11 mouse cellular contexts compared by ENCODE assay signal in genomic region chr10:43424545-43424944, GRCm38 (mm10). TPM values are rescaled to one million over a fixed set of nuclear protein-coding genes. Genes with fewer than 3 reads are reported as not detected.
A peak's percentile ranks its signal among the peaks of the same experiment; 100 is the strongest.
DNase-seq lines count a peak whose midpoint lies in the region; ATAC-seq and TF ChIP-seq lines count a peak whose summit lies in the region.
"Had no signal": no experiment of that assay in that cellular context is flagged by ENCODE, and none has a peak within 500 bp of the region (broad histone marks: within the 10 kb centered on the region; RNA-seq: fewer than 3 reads in every experiment).

No protein-coding gene starts in this region.

- H3K36me3 ChIP-seq in stomach, embryonic 16.5 days (ENCODE audit: control insufficient read depth, insufficient read depth, low read length) = no peaks in the 10 kb centered on the region
- H3K36me3 ChIP-seq in stomach, postnatal 0 days (ENCODE audit: control insufficient read depth, insufficient read depth, low read length) = no peaks in the 10 kb centered on the region
- no peaks in the 10 kb centered on the region for H3K36me3 ChIP-seq in heart, embryonic 16.5 days (ENCODE audit: control insufficient read depth, insufficient read depth)
- H3K36me3 ChIP-seq in liver, embryonic 16.5 days (ENCODE audit: control insufficient read depth, insufficient read depth) = no peaks in the 10 kb centered on the region
- H3K36me3 ChIP-seq in midbrain, embryonic 13.5 days = no peaks in the 10 kb centered on the region
- H3K36me3 ChIP-seq: forebrain, embryonic 12.5 days had no signal

- no peak for DNase-seq in stomach, postnatal 0 days (ENCODE audit: low spot score)
- DNase-seq in frontal cortex, postnatal 36 days (ENCODE audit: low spot score in 2 of 2) = no peak
- DNase-seq: kidney, adult 18-20 months; left cerebral cortex, postnatal 4 days; thymus, postnatal 36 days had no signal

- H3K27me3 ChIP-seq in stomach, embryonic 16.5 days (ENCODE audit: control insufficient read depth, insufficient read depth, low read length) = no peaks in the 10 kb centered on the region
- H3K27me3 ChIP-seq in stomach, postnatal 0 days (ENCODE audit: control insufficient read depth, insufficient read depth, low read length) = no peaks in the 10 kb centered on the region
- no peaks in the 10 kb centered on the region for H3K27me3 ChIP-seq in heart, embryonic 16.5 days (ENCODE audit: control insufficient read depth, insufficient read depth, low read length)
- H3K27me3 ChIP-seq in liver, embryonic 16.5 days (ENCODE audit: control insufficient read depth, insufficient read depth, low read depth, low read length) = no peaks in the 10 kb centered on the region
- H3K27me3 ChIP-seq in midbrain, embryonic 13.5 days = no peaks in the 10 kb centered on the region
- H3K27me3 ChIP-seq: forebrain, embryonic 12.5 days had no signal

- no peak overlapping the region for H3K9ac ChIP-seq in stomach, embryonic 16.5 days (ENCODE audit: low read length)
- no peak overlapping the region for H3K9ac ChIP-seq in stomach, postnatal 0 days (ENCODE audit: low read length)
- no peak overlapping the region for H3K9ac ChIP-seq in heart, embryonic 16.5 days (ENCODE audit: low read length)
- no peak overlapping the region for H3K9ac ChIP-seq in liver, embryonic 16.5 days (ENCODE audit: low read depth, low read length)
- H3K9ac ChIP-seq in midbrain, embryonic 13.5 days (replicated peaks) = no peak overlapping the region
- H3K9ac ChIP-seq: forebrain, embryonic 12.5 days had no signal

- ATAC-seq in stomach, embryonic 16.5 days (ENCODE audit: insufficient read depth, low FRiP score) = 0 out of 2 replicates have a peak, but pooled peaks have one; percentile 44
- no peak for ATAC-seq in stomach, postnatal 0 days (ENCODE audit: low FRiP score, low TSS enrichment)
- ATAC-seq in heart, embryonic 16.5 days (replicated peaks; ENCODE audit: extremely low read depth, insufficient read depth, low FRiP score) = peak; percentile 73
- peak; percentile 61 for ATAC-seq in liver, embryonic 16.5 days (ENCODE audit: low read depth)
- no peak for ATAC-seq in inflammation-experienced regulatory T-cells, adult 6 months
- no peak for ATAC-seq in midbrain, embryonic 13.5 days

- H3K4me3 ChIP-seq in stomach, embryonic 16.5 days (replicated peaks; ENCODE audit: low read length) = no peak overlapping the region
- no peak overlapping the region for H3K4me3 ChIP-seq in stomach, postnatal 0 days (ENCODE audit: low read depth, low read length)
- H3K4me3 ChIP-seq in heart, embryonic 16.5 days (ENCODE audit: low read length) = no peak overlapping the region
- no peak overlapping the region for H3K4me3 ChIP-seq in liver, embryonic 16.5 days (ENCODE audit: low read depth, low read length)
- H3K4me3 ChIP-seq in midbrain, embryonic 13.5 days (replicated peaks) = no peak overlapping the region
- H3K4me3 ChIP-seq: forebrain, embryonic 12.5 days had no signal

- 63% methylated on average over 5 of the region's 5 CpGs for WGBS in stomach, embryonic 16.5 days
- 72% methylated on average over 5 of the region's 5 CpGs for WGBS in stomach, postnatal 0 days
- WGBS in heart, embryonic 16.5 days = 38% methylated on average over 5 of the region's 5 CpGs
- WGBS in liver, embryonic 16.5 days (ENCODE audit: insufficient replicate concordance) = 28% methylated on average over 5 of the region's 5 CpGs
- 95% methylated on average over 5 of the region's 5 CpGs for WGBS in midbrain, embryonic 13.5 days

- no peaks in the 10 kb centered on the region for H3K9me3 ChIP-seq in stomach, embryonic 16.5 days (replicated peaks; ENCODE audit: control insufficient read depth, low read length)
- no peaks in the 10 kb centered on the region for H3K9me3 ChIP-seq in stomach, postnatal 0 days (ENCODE audit: control insufficient read depth, low read length)
- no peaks in the 10 kb centered on the region for H3K9me3 ChIP-seq in heart, embryonic 16.5 days (replicated peaks; ENCODE audit: control insufficient read depth, low read length)
- H3K9me3 ChIP-seq in liver, embryonic 16.5 days (replicated peaks; ENCODE audit: control insufficient read depth, low read length) = no peaks in the 10 kb centered on the region
- no peaks in the 10 kb centered on the region for H3K9me3 ChIP-seq in midbrain, embryonic 13.5 days
- H3K9me3 ChIP-seq: forebrain, embryonic 12.5 days had no signal

- H3K4me1 ChIP-seq in stomach, embryonic 16.5 days (ENCODE audit: control insufficient read depth, insufficient read depth, low read length) = no peaks in the 10 kb centered on the region
- H3K4me1 ChIP-seq in stomach, postnatal 0 days (replicated peaks; ENCODE audit: control insufficient read depth, insufficient read depth) = no peaks in the 10 kb centered on the region
- peaks cover 10% of the 10 kb centered on the region for H3K4me1 ChIP-seq in heart, embryonic 16.5 days (ENCODE audit: control insufficient read depth, insufficient read depth, low read length)
- H3K4me1 ChIP-seq in liver, embryonic 16.5 days (ENCODE audit: control insufficient read depth, low read depth, low read length) = no peaks in the 10 kb centered on the region
- H3K4me1 ChIP-seq in midbrain, embryonic 13.5 days (replicated peaks) = peaks cover 15% of the 10 kb centered on the region

- no peak overlapping the region for H3K27ac ChIP-seq in stomach, embryonic 16.5 days (ENCODE audit: low read length)
- no peak overlapping the region for H3K27ac ChIP-seq in stomach, postnatal 0 days (replicated peaks)
- H3K27ac ChIP-seq in heart, embryonic 16.5 days (ENCODE audit: low read length) = 0 out of 2 replicates have a peak overlapping the region, but pooled peaks have one; percentile 44
- H3K27ac ChIP-seq in liver, embryonic 16.5 days (ENCODE audit: low read length) = no peak overlapping the region
- no peak overlapping the region for H3K27ac ChIP-seq in midbrain, embryonic 13.5 days
- H3K27ac ChIP-seq: forebrain, embryonic 12.5 days had no signal

- TF ChIP-seq EP300 in stomach, postnatal 0 days (optimal IDR thresholded peaks at IDR 0.05) = no peak

- H3K4me2 ChIP-seq in stomach, embryonic 16.5 days (ENCODE audit: low read depth, low read length) = no peak overlapping the region
- no peak overlapping the region for H3K4me2 ChIP-seq in stomach, postnatal 0 days (replicated peaks; ENCODE audit: low read depth)
- H3K4me2 ChIP-seq in heart, embryonic 16.5 days (ENCODE audit: low read depth, low read length) = no peak overlapping the region
- H3K4me2 ChIP-seq in liver, embryonic 16.5 days (ENCODE audit: low read depth, low read length) = no peak overlapping the region
- no peak overlapping the region for H3K4me2 ChIP-seq in midbrain, embryonic 13.5 days (replicated peaks)
- H3K4me2 ChIP-seq: forebrain, embryonic 12.5 days had no signal

- no peak for TF ChIP-seq CTCF in stomach, postnatal 0 days (IDR thresholded peaks at IDR 0.05; ENCODE audit: low read depth)

RNA-seq across cellular contexts. Expression of gene Bend3, which starts 54.1 kb away (rescaled TPM):
- polyA plus RNA-seq in stomach, embryonic 16.5 days (2015; fragmentation: Nextera tagmentation; extraction: Ambion mirVana) = 1.8 and 2.5 TPM in 2 replicates
- 0.61 and 0.97 TPM in 2 replicates for polyA plus RNA-seq in stomach, postnatal 0 days (2015; fragmentation: Nextera tagmentation; extraction: Ambion mirVana)
- polyA plus RNA-seq in heart, embryonic 16.5 days (2015; fragmentation: Nextera tagmentation; extraction: Ambion mirVana) = 2.3 and 3.0 TPM in 2 replicates
- polyA plus RNA-seq in liver, embryonic 16.5 days (2015; fragmentation: Nextera tagmentation; extraction: Ambion mirVana) = 0.60 and 0.96 TPM in 2 replicates
- 1 to 10 TPM in 1 of 3 experiments, under 1 TPM in 2; 0.85 to 1.2 (median 0.87) TPM for polyA plus RNA-seq in inflammation-experienced regulatory T-cells, adult 6 months (2017; shearing (Covaris generic))
- polyA plus RNA-seq in midbrain, embryonic 13.5 days (2015; fragmentation: Nextera tagmentation; extraction: Ambion mirVana) = 4.2 TPM in 2 replicates

Comparison
In these comparisons a context has a peak if more than half of its experiments do, and no peak if none do; other contexts are left out.
1. ATAC-seq: peak in stomach, embryonic 16.5 days (single experiment), heart, embryonic 16.5 days (single experiment) and liver, embryonic 16.5 days (single experiment); none in stomach, postnatal 0 days (single experiment), inflammation-experienced regulatory T-cells, adult 6 months (single experiment) and midbrain, embryonic 13.5 days (single experiment).